Mouse (Mus musculus) kidney, postnatal 4 days (tissue): Measurements from ENCODE around the gene Med4.
"Not testable (repeated sequence)": the region's sequence is repeated elsewhere in the genome, so short reads cannot be mapped to it uniquely, and the experiment has no call there.

Source experiments
- DNase-seq, 2 experiments: peaks; one replicate each; pipeline ENCODE4 v3.0.0; 2021; ENCODE audit warnings: mixed read lengths in 2 of 2

The Med4 gene

DNA sequence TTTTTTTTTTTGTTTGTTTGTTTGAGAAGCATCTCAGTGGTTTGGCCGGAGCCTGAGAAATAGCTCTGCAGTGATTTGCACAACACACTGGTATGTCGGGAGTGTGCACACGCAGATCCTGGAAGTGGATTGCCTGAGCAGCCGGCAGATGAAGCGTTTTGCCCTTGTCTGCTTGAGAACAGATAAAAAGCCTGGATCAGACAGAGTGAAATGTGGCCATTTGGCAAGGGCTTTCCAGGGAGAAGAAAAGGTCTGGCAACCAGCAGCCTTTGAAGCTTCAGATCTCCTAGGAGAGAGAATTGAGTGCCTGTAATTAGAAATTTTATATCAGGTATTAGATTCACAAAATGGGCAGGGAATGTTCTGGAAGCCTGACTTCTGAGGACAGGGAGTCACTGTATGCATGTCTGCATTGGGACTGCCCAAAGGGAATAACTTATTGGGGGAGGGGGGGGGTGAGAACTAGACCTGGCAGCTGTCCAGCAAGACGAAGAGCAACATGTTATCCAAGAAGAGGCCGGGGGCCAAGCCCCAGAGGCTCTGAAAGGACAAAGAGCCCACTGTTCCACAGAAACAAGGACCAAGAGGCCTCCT is 7.1 kb upstream of the Med4 start:
- DNase-seq = peak; percentile 17 to 32

DNA sequence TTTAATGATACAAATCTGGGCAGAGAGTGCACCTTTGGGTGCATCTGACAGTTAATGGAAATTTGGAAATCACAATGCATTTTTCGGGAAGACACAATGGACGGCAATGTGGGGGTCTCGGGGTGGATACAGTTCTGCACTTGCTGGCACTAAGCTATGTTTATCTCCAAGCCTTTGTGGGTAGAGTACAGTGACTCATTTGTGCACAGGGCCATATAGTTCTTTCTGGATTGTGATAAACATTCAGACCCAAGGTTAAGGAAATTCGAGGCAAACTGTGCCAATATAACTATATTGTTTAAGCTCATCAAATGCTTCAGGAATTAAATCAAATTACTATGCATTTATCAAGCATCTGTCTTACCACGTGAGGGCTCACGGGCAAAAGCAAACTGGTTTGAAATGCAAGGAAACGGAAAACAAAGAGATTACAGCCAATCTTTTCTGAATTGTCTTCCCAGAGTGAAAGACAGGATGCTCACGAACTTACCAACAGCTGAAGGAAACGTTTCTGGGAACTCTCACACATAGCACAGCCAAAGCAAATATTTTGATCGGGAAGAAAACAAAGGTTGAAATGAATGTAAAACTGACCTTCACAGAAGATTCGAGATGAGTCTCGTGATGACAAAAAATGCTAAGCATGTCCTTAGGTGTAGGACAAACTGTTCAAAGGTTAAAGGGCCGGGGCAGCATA is 6.4 kb upstream of the Med4 start:
- DNase-seq = no peak

DNA sequence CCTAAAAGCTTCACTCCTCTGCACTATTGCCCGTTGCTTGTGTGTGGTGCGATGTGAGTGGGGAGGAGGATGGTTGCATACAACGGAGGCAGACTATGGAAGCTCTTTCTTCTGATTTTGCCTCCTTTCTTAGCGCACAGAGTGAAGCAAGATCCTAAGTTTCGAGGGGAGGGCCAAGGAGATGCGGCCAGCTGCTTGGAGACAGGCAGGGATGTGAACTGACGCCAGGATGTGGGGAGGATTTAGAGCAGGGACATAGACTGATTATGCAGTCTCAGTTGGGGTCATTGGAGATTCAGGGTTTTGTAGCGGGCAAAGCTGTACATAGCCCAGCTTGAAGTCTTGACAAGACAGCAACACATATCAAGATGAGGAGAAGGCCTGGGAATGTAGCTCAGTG is 3.5 kb upstream of the Med4 start:
- DNase-seq = peak; percentile 22 to 40

DNA sequence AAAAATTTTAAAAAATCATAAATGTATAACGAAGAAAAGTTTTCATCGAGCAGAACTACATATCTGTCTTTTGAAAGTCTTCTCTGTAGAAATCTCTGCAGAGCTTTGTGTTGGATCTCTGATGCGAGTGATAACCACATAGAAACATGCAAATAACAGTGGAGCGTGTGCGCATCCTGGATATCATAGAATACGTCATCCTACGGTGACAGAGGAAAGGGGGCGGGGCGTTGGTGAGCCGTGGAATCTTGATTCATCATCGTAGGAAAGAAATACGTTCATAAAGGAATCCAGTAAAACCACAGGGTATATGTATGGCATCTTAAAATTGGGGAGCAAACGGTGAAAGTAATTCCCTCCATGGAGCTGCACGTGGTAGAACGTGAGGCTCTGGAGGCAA is 2.6 kb upstream of the Med4 start:
- no peak for DNase-seq

DNA sequence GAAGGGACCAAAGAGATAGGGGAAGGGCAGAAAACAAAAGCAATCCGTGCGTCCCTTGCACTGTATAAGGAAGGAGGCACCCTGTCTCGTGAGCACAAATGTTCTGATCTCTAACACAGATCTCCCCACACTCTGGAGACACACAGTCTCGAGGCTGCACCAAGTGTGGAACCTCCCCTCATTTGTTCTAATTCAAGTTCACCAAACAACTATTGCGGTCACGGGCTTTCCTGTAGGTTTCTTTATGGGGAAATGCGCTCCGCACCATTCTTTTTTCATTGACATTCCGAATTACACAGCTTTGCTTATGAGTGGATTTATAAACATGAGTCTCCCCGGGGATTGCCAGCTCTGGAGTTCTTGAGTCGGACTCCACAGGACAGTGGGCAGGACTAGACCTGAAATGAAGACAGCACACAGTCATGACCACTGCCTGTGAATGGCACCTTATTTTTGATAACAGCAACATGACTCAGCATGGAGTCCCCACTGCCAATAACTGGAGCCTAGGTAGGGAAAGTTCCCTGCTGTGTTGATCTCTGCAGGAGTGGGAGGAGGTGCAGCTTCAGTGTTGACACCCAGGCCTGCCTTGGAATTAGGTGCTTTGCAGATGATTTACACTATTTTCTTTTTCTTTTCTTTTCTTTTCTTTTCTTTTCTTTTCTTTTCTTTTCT is 2.0 kb upstream of the Med4 start:
- DNase-seq = peak in 1 of 2 experiments; percentile 16

DNA sequence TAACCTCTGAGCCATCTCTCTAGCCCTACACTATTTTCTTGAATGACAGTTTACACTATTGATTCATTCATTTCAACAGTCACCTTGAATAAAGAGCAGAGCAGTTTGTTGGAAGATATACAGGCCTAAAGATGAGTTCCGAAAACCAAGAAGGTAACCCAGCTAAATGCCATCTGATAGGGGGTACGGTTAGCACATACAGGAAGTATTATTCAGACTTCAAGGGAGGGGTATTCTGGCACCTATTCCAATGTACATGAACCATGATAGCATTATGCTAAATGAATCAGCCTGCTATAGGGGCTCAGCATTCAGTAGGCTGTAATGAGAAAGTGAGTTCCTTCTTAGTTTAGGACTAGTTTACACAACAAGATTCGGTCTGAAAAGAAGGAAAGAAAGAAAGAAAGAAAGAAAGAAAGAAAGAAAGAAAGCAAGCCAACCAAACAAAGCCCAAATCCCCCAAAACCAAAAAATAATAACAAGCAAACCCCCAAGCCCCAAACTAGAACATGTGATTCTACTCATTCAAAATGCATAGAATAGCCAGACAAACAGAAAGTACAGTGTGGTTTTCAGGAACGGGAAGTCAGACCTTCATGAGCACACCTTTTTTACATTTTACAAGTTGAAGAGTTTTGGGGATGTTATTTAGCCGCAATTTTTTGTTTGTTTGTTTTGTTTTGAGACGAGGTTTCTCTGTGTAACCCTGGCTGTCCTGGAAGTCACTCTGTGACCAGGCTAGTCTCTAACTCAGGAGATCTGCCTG is 1.0 kb upstream of the Med4 start:
- DNase-seq = no peak

DNA sequence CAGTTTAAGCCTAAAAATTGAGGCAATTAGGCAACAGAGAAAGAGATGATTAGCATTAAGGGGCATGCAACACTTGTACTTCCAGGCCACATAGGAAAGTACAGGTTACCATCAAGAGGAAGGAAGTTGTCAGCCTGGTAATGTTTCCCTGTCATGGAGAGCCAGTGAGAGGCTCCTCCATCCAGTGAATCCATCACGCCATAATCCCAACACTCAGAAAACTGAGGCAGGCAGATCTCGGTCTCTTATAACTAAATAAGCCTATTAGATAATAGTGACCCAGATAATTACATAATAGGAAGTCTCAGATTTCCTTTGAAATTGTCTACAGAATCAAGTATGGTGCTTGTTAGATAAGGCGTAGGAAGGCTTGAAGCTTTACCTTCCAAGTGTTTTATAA is 14.3 kb downstream of the Med4 start:
- DNase-seq = no peak

DNA sequence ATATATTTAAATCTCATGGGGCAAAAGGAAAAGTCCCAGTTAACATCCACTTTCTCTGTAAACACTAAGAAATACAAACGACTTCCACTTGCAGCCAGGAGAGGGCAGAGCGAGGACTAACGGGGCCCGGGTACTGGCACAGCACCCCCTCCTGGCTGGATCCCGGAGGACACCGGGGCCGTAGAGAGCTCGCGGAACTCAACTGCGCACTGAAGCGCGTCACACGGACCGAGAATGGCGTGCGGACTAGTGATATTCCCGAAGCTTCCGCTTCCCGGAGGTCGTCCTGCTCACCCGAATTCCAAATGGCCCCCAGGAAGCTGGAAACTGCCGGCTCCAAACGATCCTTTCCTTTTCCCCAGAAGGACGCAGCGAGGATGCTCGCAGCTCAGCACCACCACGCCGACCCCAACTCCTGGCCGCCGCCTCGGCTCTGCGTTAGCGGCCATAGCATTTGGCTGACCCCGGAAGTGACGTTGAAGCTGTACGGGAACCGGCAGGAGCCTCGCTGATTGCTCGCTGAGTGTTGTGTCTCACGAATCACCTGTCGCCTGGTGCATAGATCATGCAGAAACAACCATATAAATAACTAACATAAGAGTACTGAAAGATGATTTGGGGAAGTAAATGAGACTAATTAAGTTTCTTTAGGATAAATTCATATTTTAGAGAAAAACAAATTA is 15.1 kb downstream of the Med4 start, which contains the start of gene Sucla2:
TSS of gene Sucla2 (plus strand) at position 554 of the 683 bp plus-strand sequence.
- peak; percentile 96 to 97 for DNase-seq

DNA sequence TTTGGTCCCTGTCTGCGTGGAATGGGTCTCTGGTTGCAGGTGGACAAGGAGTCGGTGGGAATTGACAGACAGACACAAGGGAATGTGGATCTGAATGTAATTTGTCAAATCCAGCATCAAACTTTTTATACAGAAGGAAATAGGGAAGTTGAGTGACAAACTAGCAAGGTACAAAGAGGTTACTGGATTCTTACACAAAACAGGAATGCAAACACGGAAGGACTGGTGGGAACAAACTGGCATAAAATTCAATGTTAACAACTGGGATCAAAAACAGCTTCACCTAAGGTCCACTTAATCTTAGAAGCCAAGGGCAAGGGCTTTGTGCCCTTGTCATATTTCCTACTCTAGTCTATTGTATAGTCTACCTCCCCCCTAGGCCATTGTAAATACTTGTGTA is 18.8 kb downstream of the Med4 start:
- not testable (repeated sequence) for DNase-seq

DNA sequence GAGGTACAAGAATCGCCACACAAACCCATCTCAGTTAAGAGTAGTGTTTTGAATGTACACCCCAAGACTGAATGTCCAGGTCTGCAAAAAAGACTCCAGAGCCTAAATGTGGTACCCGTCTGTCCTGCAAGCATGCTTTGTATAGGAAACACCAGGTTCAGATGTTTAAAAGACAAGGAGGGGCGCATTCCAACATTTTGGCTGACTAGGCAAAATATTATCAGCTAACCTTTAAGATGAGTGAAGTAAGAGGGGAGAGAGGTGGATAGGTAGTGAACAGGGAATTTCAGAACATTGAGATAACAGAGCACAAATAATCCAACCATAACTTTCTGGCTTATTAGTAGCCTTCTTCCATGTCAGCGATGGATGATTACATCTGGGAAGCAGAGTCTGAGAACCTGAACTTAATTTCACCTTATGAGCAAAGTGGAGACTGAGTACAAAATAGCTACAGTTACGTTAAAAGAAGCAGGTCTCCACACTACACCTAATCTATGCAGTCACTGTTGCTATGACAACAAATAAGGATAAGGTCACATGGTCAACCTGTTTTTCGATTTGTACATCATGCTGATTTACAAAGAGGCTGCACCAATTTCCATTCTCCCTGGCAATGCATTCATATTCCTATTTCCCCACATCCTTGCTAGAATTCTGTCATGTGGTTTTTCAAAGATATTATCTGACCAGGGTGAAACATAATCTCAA is 24.1 kb downstream of the Med4 start:
- DNase-seq = no peak

DNA sequence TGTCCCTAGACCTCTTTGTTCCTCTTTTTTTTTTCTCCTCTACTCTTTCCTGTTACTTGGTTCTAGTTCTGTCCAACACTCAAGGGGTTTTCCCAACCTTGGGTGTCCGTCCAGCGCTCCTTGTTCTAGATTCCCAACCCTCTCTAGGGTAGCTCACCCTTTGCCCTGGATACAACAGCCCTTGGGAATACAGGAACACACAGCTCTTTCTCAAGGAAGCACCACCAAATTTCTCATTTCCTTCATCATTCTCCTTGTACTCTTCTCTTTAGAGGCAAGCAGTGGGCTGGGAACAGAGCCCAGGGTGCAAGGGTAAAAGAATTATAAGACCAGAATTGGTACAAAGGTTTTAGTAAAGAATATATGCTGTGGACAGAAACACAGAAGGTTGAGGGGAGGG is 25.8 kb downstream of the Med4 start:
- no peak for DNase-seq

DNA sequence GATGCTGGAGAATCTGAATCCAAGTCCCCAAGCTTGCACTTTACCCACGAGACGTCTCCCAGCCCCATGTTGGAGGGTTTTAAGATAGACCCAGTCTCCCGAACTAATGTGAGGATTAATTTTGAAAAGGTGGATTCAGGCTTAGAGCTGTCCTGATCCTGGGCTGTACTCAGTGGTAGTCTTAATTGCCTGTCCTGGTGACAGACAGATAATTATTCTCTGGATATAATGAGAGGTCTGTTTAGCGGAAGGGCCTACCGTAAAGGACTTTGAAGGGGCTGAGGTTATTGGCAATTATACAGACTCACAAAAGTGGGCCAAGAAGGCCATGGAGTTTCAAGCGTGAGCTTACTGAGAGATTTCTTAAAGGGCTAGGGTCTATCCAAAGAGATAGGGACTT is 34.0 kb downstream of the Med4 start:
- DNase-seq = no peak

DNA sequence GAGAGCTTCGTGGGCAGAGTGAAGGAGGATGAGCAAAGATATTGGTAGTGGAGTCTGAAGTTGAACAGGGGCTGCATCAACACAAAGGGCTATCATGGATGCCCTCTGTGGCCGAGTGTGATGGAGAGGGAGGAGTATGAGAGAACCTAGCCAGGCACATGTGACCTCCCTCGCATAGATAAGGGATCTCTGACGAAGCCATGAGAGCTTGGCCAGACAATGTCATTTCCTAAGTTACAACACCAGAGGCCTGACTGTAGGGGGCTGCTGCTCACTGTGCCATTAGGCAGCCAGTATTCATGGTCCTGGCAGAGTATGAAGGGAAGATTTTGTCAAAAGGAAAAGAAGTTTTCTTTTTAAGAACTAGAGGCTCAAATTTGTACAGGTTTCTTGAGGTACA is 37.2 kb downstream of the Med4 start:
- DNase-seq = no peak

DNA sequence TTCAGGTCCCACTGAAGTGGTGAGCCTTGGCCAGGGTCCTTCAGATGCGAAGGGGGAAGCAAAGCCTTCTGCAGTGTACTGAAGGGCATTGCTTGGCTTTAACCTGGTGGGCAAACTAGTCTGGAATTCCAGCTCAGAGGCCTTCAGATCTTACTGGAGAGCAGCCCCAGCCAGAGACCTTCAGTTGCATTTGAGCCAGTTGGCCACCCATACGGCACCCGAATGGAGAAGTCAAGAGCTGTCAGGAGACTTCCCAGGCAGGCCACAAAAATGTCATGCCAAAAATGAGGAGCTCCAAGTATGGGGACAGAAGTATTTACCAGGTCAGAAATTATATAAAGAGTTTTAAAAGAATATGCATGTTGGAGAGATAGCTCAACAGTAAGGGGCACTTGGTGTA is 38.2 kb downstream of the Med4 start, which contains the start of gene Nudt15:
TSS of gene Nudt15 (minus strand) at position 192 of the 400 bp plus-strand sequence.
- DNase-seq = no peak

DNA sequence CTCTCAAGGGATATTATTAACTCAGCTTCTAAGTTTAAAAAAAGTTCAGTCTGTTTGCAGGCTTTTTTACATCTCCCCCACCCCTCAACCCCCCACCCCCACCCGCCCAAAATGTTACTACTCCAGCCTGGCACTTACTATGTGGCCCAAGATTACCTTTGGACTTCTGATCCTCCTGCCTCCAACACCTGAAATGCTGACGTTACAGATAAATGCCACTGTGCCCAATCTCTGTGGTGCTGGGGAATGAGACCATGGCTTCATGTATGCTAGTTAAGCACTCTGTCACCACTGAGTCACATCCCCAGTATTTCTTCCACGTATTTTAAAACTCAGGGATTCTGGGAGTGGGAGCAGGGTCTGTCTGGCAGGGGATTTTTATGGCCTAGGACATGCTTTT is 40.5 kb downstream of the Med4 start:
- no peak for DNase-seq

DNA sequence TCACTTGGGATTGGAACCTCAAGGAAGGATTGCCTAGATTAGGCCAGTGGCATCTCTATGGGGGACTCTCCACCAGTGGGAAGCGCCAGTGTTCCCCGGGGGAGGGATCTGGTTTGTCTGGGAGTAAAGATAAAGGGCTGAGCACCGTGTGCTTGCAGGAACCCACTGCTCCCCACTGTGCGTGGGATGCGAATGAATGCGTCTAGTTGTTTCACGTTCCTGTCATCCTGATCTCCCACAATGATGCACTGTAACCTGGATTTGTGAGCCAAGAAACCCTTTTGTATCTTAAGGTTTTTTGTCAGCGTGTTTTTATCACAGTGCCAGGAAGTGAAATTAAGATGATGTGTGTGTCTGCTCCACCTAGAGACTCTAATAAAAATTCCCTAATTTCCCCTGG is 40.9 kb downstream of the Med4 start:
- no peak for DNase-seq

DNA sequence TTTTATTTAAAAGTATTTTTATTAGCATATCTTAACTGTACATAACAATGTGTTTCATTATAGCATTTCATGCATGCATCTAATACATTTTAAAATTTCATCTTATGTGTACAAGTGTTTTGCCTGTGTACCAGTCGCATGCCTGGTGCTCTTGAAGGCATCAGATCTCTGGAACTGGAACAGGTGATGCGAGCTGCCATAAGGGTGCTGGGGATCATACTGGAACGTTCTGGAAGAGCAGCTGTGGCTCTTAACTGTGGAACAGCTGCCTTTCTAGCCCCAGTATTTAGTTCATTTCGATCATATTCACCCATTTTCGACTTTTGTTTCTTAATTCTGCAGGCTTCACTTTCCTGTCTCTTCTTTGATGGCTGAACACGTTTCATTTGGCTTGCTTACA is 41.3 kb downstream of the Med4 start:
- no peak for DNase-seq

DNA sequence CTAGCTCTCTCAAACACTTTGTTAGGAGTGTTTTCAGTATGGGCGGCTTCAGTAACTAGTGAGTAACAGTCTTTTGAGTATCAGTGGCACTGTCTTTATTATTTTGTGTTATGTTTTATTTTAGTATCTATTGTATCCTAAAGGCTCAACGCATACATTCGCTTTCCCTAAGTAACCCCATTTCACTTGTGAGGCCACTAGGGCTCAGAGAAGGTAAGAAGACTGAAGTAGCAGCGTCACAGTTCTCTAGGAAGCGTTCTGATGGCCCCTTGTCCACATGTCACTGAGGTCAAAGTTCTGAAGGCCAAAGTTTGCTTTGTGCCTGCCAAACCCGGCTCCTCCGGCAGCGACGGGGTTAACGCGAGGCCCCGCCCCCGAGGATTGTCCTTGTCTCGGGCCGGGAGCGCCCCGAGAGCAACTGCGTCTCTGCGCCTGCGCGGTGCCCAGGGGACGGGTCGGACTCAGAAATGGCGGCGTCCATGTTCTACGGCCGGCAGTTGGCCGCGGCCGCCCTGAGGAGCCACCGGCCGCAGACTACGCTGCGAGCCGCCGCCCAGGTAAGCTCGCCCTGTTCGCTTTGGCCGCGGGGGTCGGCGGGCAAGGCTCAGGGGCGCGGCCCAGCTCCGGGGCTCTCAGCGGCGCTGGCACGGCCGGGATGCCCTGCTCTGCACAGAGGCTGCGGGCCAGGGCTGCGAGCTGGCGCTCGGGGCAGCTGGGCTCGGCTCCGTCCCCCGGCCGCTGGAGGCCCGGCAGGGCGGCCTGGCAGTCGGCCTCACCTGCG is 42.7 kb downstream of the Med4 start:
- DNase-seq = peak; percentile 99

DNA sequence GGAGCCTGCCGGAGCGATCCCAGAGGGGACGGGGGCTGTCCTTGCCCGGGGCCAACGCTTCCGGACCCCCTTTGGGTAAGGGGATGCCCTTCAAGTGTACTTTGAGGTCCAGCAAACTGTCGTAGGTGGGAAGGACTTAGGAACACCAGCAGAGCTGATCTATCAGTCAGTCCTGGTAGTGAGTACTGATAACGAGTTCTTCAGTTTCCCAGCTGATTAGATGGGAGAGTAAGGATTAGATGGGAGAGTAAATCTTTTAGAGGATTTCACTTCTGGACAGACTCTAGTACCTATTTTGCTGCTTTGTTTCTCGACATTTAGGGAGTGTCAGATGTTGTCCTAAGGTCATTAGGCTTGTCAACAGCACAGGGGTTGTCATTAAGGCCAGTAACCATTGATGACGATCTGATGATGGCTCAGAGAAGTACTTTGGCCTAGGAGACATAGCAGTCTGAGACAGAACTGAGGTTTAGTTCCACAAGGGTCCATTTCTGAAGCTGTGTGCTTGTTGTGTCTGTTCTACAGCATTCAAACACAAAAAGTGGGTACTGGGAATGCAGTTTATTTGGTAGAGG is 43.4 kb downstream of the Med4 start:
- DNase-seq = no peak
